Mouse (Mus musculus) MEL (cell line): ENCODE measurements around the gene Pkd1. TPM values are rescaled to one million over a fixed set of nuclear protein-coding genes. Genes with fewer than 3 reads are reported as not detected.

Experiments used
- DNase-seq: peaks from one replicate; pipeline ENCODE4 v3.0.0; 2011; ENCODE audit warnings: low read depth, low spot score
- H3K27ac ChIP-seq: 2 replicates; pipeline ENCODE4 v1.5.1; 2012; ENCODE audit warnings: low read depth, mild to moderate bottlenecking, control low read depth, low read length, moderate library complexity; ENCODE audit not compliant: control insufficient read depth
- H3K27me3 ChIP-seq, 2 experiments: fragments of 150-350 bp in 1 of 2; sonication (generic) in 1 of 2; 2 replicates each; pipeline ENCODE4 v1.6.1; 2012; ENCODE audit warnings: low read length in 2 of 2, mild to moderate bottlenecking in 2 of 2, improper control_type of control experiment in 1 of 2, moderate library complexity in 1 of 2; ENCODE audit not compliant: insufficient read depth in 2 of 2, control insufficient read depth in 1 of 2
- H3K36me3 ChIP-seq, 2 experiments: 2 replicates each; pipeline ENCODE4 v1.6.1; 2012 to 2014; ENCODE audit warnings: low read length in 2 of 2, improper control_type of control experiment in 1 of 2, inconsistent platforms in 1 of 2, mild to moderate bottlenecking in 1 of 2; ENCODE audit not compliant: insufficient read depth in 2 of 2, control insufficient read depth in 1 of 2
- H3K4me1 ChIP-seq, 2 experiments: fragments of 150-350 bp in 1 of 2; sonication (generic) in 1 of 2; 2 replicates each; pipeline ENCODE4 v1.6.1; 2012; ENCODE audit warnings: low read length in 2 of 2, improper control_type of control experiment in 1 of 2, mild to moderate bottlenecking in 1 of 2; ENCODE audit not compliant: insufficient read depth in 2 of 2, control insufficient read depth in 1 of 2
- H3K4me3 ChIP-seq, 2 experiments: fragments of 150-350 bp in 1 of 2; sonication (generic) in 1 of 2; 2 replicates each; pipeline ENCODE4 v1.5.1; 2012; ENCODE audit warnings: low read depth in 2 of 2, low read length in 2 of 2, mild to moderate bottlenecking in 2 of 2, moderate library complexity in 2 of 2, control low read depth in 1 of 2, improper control_type of control experiment in 1 of 2; ENCODE audit not compliant: control insufficient read depth in 1 of 2, insufficient read depth in 1 of 2
- H3K79me2 ChIP-seq: 2 replicates; pipeline ENCODE4 v1.6.1; 2012; ENCODE audit warnings: mild to moderate bottlenecking, low read length, moderate library complexity; ENCODE audit not compliant: control insufficient read depth, poor library complexity, insufficient read depth
- H3K9ac ChIP-seq: 2 replicates; pipeline ENCODE4 v1.6.1; 2012; ENCODE audit warnings: low read depth, mild to moderate bottlenecking, control low read depth, low read length, moderate library complexity; ENCODE audit not compliant: control insufficient read depth, poor library complexity, severe bottlenecking
- H3K9me3 ChIP-seq: fragments of 150-350 bp; sonication (generic); replicated peaks from 2 replicates; pipeline ENCODE4 v1.6.1; 2012; ENCODE audit warnings: mild to moderate bottlenecking, low read length, improper control_type of control experiment, moderate library complexity; ENCODE audit not compliant: insufficient read depth
- ELF1 ChIP-seq: IDR thresholded peaks from 2 replicates; pipeline ENCODE4 v1.6.1; 2014; ENCODE audit warnings: low read depth, mild to moderate bottlenecking, inconsistent platforms, low read length, improper control_type of control experiment, moderate library complexity
- GATA1 ChIP-seq: IDR thresholded peaks from 2 replicates; pipeline ENCODE4 v1.6.1; 2011; ENCODE audit warnings: low read depth, low read length, improper control_type of control experiment
- KAT2A ChIP-seq: conservative IDR thresholded peaks from 2 replicates; pipeline ENCODE4 v1.6.1; 2012; ENCODE audit warnings: low read depth, low read length, improper control_type of control experiment, inconsistent platforms
- MAZ ChIP-seq: IDR thresholded peaks from 2 replicates; pipeline ENCODE4 v1.6.1; 2012; ENCODE audit warnings: low read depth, mild to moderate bottlenecking, inconsistent platforms, low read length, improper control_type of control experiment
- MYB ChIP-seq: IDR thresholded peaks from 2 replicates; pipeline ENCODE4 v1.6.1; 2011; ENCODE audit warnings: mild to moderate bottlenecking, low read depth, low read length, improper control_type of control experiment
- NRF1 ChIP-seq: IDR thresholded peaks from 2 replicates; pipeline ENCODE4 v1.6.1; 2014; ENCODE audit warnings: low read depth, mild to moderate bottlenecking, inconsistent platforms, low read length, improper control_type of control experiment, moderate library complexity; ENCODE audit not compliant: poor library complexity, insufficient read depth, severe bottlenecking
- RAD21 ChIP-seq: IDR thresholded peaks from 2 replicates; pipeline ENCODE4 v1.6.1; 2011; ENCODE audit warnings: mild to moderate bottlenecking, low read depth, low read length, improper control_type of control experiment
- SMC3 ChIP-seq: IDR thresholded peaks from 2 replicates; pipeline ENCODE4 v1.6.1; 2011; ENCODE audit warnings: low read depth, low read length, improper control_type of control experiment
- TAL1 ChIP-seq: IDR thresholded peaks from 2 replicates; pipeline ENCODE4 v1.6.1; 2012; ENCODE audit warnings: mild to moderate bottlenecking, inconsistent platforms, low read length, moderate library complexity, mixed read lengths
- TBP ChIP-seq: IDR thresholded peaks from 2 replicates; pipeline ENCODE4 v1.8.0; 2011; ENCODE audit warnings: low read depth, low read length, improper control_type of control experiment
- polyA plus RNA-seq, 2 experiments: library from polyadenylated mRNA; stranded (reverse) in 1 of 2; unstranded in 1 of 2; fragments of >175 nt in 1 of 2; fragments of >200 nt in 1 of 2; gene quantifications; 2 replicates each; pipeline versions ENCODE4 v1.2.1 to v1.2.4; 2012; ENCODE audit warnings: low replicate concordance in 2 of 2, low read depth in 1 of 2; ENCODE audit not compliant: insufficient read length in 2 of 2, insufficient read depth in 1 of 2, missing spikeins in 1 of 2
- total RNA-seq: library from RNA; depleted of rRNA; stranded (reverse); fragments of 300-350 nt; gene quantifications from 2 replicates; pipeline ENCODE4 v1.2.3, GENCODE M21; 2012; rRNA removed

Pkd1 gene
- total and polyA plus RNA-seq, 3 experiments, result 10.6 to 10.7 TPM; not detected in 1

- DNase-seq, result no peak
- no peak overlapping the region for H3K27ac ChIP-seq
- H3K27me3 ChIP-seq, result peaks cover 2 to 12% of the 10 kb centered on the region in 2 experiments; a peak in 3 of 4 replicates
- no peaks in the 10 kb centered on the region for H3K9me3 ChIP-seq
- TF ChIP-seq KAT2A (no peak), MYB (no peak), TAL1 (no peak), TBP (no peak), MAZ (no peak), SMC3 (no peak), NRF1 (no peak)
- H3K79me2 ChIP-seq, result no peaks in the 10 kb centered on the region
- H3K9ac ChIP-seq, result no peak overlapping the region
- H3K4me3 ChIP-seq, result no peak overlapping the region
- H3K4me1 ChIP-seq, result no peaks in the 10 kb centered on the region
- no peaks in the 10 kb centered on the region for H3K36me3 ChIP-seq
These were observed 95.5 kb downstream of the Pkd1 start for GRCm38 (mm10) chr17:24644875-24645721.

GRCm38 (mm10) chr17:24645916-24646315, 96.3 kb downstream of the Pkd1 start:
- H3K4me1 ChIP-seq, result no peaks in the 10 kb centered on the region
- peaks cover 8 to 16% of the 10 kb centered on the region in 2 experiments for H3K27me3 ChIP-seq
- H3K9ac ChIP-seq, result no peak overlapping the region
- no peak overlapping the region for H3K4me3 ChIP-seq
- DNase-seq, result no peak
- TF ChIP-seq GATA1 (no peak), ELF1 (no peak), RAD21 (no peak)
- H3K79me2 ChIP-seq, result no peaks in the 10 kb centered on the region
- no peak overlapping the region for H3K27ac ChIP-seq
- no peaks in the 10 kb centered on the region for H3K36me3 ChIP-seq
- no peaks in the 10 kb centered on the region for H3K9me3 ChIP-seq

Other genes starting within 250 kb of the Pkd1 start
- gene Abca17, start 198.8 kb upstream of the Pkd1 start, total RNA-seq, result 0.04 and 0.07 TPM in 2 replicates
- under 1 TPM in 1 of 2 experiments, not detected in 1; 0.03 TPM for gene Abca17, start 198.8 kb upstream of the Pkd1 start, polyA plus RNA-seq
- gene Abca3, start 197.9 kb upstream of the Pkd1 start, total RNA-seq, result 27.3 and 32.4 TPM in 2 replicates
- 10 to 100 TPM; 36.6 to 37.1 TPM for gene Abca3, start 197.9 kb upstream of the Pkd1 start, polyA plus RNA-seq
- 156 and 167 TPM in 2 replicates for gene Rnps1, start 135.3 kb upstream of the Pkd1 start, total RNA-seq
- 100 to 1,000 TPM in 1 of 2 experiments, not detected in 1; 282 TPM for gene Rnps1, start 135.3 kb upstream of the Pkd1 start, polyA plus RNA-seq
- 54.4 and 65.6 TPM in 2 replicates for gene Eci1, start 123.2 kb upstream of the Pkd1 start, total RNA-seq
- 10 to 100 TPM in 1 of 2 experiments, not detected in 1; 48.6 TPM for gene Eci1, start 123.2 kb upstream of the Pkd1 start, polyA plus RNA-seq
- gene Dnase1l2, start 106.7 kb upstream of the Pkd1 start, total RNA-seq, result 0.49 and 0.62 TPM in 2 replicates
- gene Dnase1l2, start 106.7 kb upstream of the Pkd1 start, polyA plus RNA-seq, result 1 to 10 TPM in 1 of 2 experiments, not detected in 1; 1.8 TPM
- 24.3 and 26.0 TPM in 2 replicates for gene E4f1, start 79.5 kb upstream of the Pkd1 start, total RNA-seq
- gene E4f1, start 79.5 kb upstream of the Pkd1 start, polyA plus RNA-seq, result 10 to 100 TPM in 1 of 2 experiments, not detected in 1; 37.1 TPM
- 16.6 and 19.3 TPM in 2 replicates for gene Pgp, start 79.4 kb upstream of the Pkd1 start, total RNA-seq
- 10 to 100 TPM in 1 of 2 experiments, not detected in 1; 55.0 TPM for gene Pgp, start 79.4 kb upstream of the Pkd1 start, polyA plus RNA-seq
- gene Bricd5, start 76.0 kb upstream of the Pkd1 start, total RNA-seq, result 1.1 and 2.0 TPM in 2 replicates
- under 1 TPM in 1 of 2 experiments, not detected in 1; 0.82 TPM for gene Bricd5, start 76.0 kb upstream of the Pkd1 start, polyA plus RNA-seq
- 28.5 and 35.4 TPM in 2 replicates for gene Mlst8, start 70.8 kb upstream of the Pkd1 start, total RNA-seq
- gene Mlst8, start 70.8 kb upstream of the Pkd1 start, polyA plus RNA-seq, result 10 to 100 TPM in 1 of 2 experiments, not detected in 1; 57.3 TPM
- 0.04 and 0.07 TPM in 2 replicates for gene Caskin1, start 61.2 kb upstream of the Pkd1 start, total RNA-seq
- gene Caskin1, start 61.2 kb upstream of the Pkd1 start, polyA plus RNA-seq, result under 1 TPM in 1 of 2 experiments, not detected in 1; 0.38 TPM
- 118 and 121 TPM in 2 replicates for gene Traf7, start 21.9 kb upstream of the Pkd1 start, total RNA-seq
- gene Traf7, start 21.9 kb upstream of the Pkd1 start, polyA plus RNA-seq, result 100 to 1,000 TPM in 1 of 2 experiments, not detected in 1; 261 TPM
- 0.89 and 1.0 TPM in 2 replicates for gene Rab26, start 15.6 kb upstream of the Pkd1 start, total RNA-seq
- gene Rab26, start 15.6 kb upstream of the Pkd1 start, polyA plus RNA-seq, result 1 to 10 TPM in 1 of 2 experiments, not detected in 1; 1.1 TPM
- 44.0 and 48.8 TPM in 2 replicates for gene Tsc2, start 82.8 kb downstream of the Pkd1 start, total RNA-seq
- 10 to 100 TPM in 1 of 2 experiments, not detected in 1; 99.2 TPM for gene Tsc2, start 82.8 kb downstream of the Pkd1 start, polyA plus RNA-seq
- 26.1 and 31.4 TPM in 2 replicates for gene Nthl1, start 82.8 kb downstream of the Pkd1 start, total RNA-seq
- 100 to 1,000 TPM in 1 of 2 experiments, 10 to 100 TPM in 1; 32.0 to 262 TPM for gene Nthl1, start 82.8 kb downstream of the Pkd1 start, polyA plus RNA-seq
- 0.75 and 0.96 TPM in 2 replicates for gene Slc9a3r2, start 100.5 kb downstream of the Pkd1 start, total RNA-seq
- gene Slc9a3r2, start 100.5 kb downstream of the Pkd1 start, polyA plus RNA-seq, result 1 to 10 TPM in 1 of 2 experiments, not detected in 1; 3.5 TPM
- gene Npw, start 108.6 kb downstream of the Pkd1 start, total RNA-seq, result not detected in 2 replicates
- not detected for gene Npw, start 108.6 kb downstream of the Pkd1 start, polyA plus RNA-seq
- gene Zfp598, start 119.9 kb downstream of the Pkd1 start, total RNA-seq, result 21.9 and 22.2 TPM in 2 replicates
- 10 to 100 TPM; 59.0 to 80.4 TPM for gene Zfp598, start 119.9 kb downstream of the Pkd1 start, polyA plus RNA-seq
- gene Syngr3, start 140.1 kb downstream of the Pkd1 start, total RNA-seq, result 0.15 TPM in 1 of 2 replicates, not detected in the other
- under 1 TPM in 1 of 2 experiments, not detected in 1; 0.68 TPM for gene Syngr3, start 140.1 kb downstream of the Pkd1 start, polyA plus RNA-seq
- gene Gfer, start 146.3 kb downstream of the Pkd1 start, total RNA-seq, result 78.6 and 86.8 TPM in 2 replicates
- 10 to 100 TPM in 1 of 2 experiments, not detected in 1; 83.0 TPM for gene Gfer, start 146.3 kb downstream of the Pkd1 start, polyA plus RNA-seq
- gene Noxo1, start 146.4 kb downstream of the Pkd1 start, total RNA-seq, result 0.39 and 0.62 TPM in 2 replicates
- 1 to 10 TPM in 1 of 2 experiments, not detected in 1; 2.4 TPM for gene Noxo1, start 146.4 kb downstream of the Pkd1 start, polyA plus RNA-seq
- 102 and 103 TPM in 2 replicates for gene Tbl3, start 157.8 kb downstream of the Pkd1 start, total RNA-seq
- 100 to 1,000 TPM in 1 of 2 experiments, not detected in 1; 111 TPM for gene Tbl3, start 157.8 kb downstream of the Pkd1 start, polyA plus RNA-seq
- 0.23 and 0.26 TPM in 2 replicates for gene Rnf151, start 168.2 kb downstream of the Pkd1 start, total RNA-seq
- under 1 TPM in 1 of 2 experiments, not detected in 1; 0.40 TPM for gene Rnf151, start 168.2 kb downstream of the Pkd1 start, polyA plus RNA-seq
- 3,755 and 4,516 TPM in 2 replicates for gene Rps2, start 168.3 kb downstream of the Pkd1 start, total RNA-seq
- 1,000 to 10,000 TPM in 1 of 2 experiments, not detected in 1; 1,852 TPM for gene Rps2, start 168.3 kb downstream of the Pkd1 start, polyA plus RNA-seq
- gene Ndufb10, start 174.6 kb downstream of the Pkd1 start, total RNA-seq, result 258 and 292 TPM in 2 replicates
- 100 to 1,000 TPM in 1 of 2 experiments, not detected in 1; 230 TPM for gene Ndufb10, start 174.6 kb downstream of the Pkd1 start, polyA plus RNA-seq
- gene Rpl3l, start 178.0 kb downstream of the Pkd1 start, total RNA-seq, result 0.12 and 0.13 TPM in 2 replicates
- under 1 TPM in 1 of 2 experiments, not detected in 1; 0.24 TPM for gene Rpl3l, start 178.0 kb downstream of the Pkd1 start, polyA plus RNA-seq
- 27.0 and 31.9 TPM in 2 replicates for gene Msrb1, start 186.8 kb downstream of the Pkd1 start, total RNA-seq
- gene Msrb1, start 186.8 kb downstream of the Pkd1 start, polyA plus RNA-seq, result 10 to 100 TPM in 1 of 2 experiments, not detected in 1; 58.6 TPM
- gene Hs3st6, start 203.2 kb downstream of the Pkd1 start, total RNA-seq, result not detected in 2 replicates
- not detected for gene Hs3st6, start 203.2 kb downstream of the Pkd1 start, polyA plus RNA-seq